Mouse (Mus musculus) limb, embryonic 12.5 days (tissue): Measurements from ENCODE around the gene Rora. TPM values are rescaled to one million over a fixed set of nuclear protein-coding genes. Genes with fewer than 3 reads are reported as not detected.

Experiments
- ATAC-seq: fragments of 200-750 bp; cut with Nextera tagmentation; 2 replicates; pipeline ENCODE4 v1.8.0; 2017; ENCODE audit warnings: low read depth, moderate TSS enrichment; ENCODE audit not compliant: insufficient number of reproducible peaks, insufficient read depth, low FRiP score, low TSS enrichment
- H3K27ac ChIP-seq: fragments of 300-500 bp; sonication (generic); 2 replicates; pipeline ENCODE4 v1.5.1; 2016; ENCODE audit warnings: mild to moderate bottlenecking, moderate library complexity
- H3K27me3 ChIP-seq: fragments of 300-500 bp; sonication (generic); 2 replicates; pipeline ENCODE4 v1.6.1; 2016; ENCODE audit warnings: mild to moderate bottlenecking, moderate library complexity
- H3K36me3 ChIP-seq: fragments of 300-500 bp; sonication (generic); 2 replicates; pipeline ENCODE4 v1.6.1; 2016; ENCODE audit warnings: mild to moderate bottlenecking, moderate library complexity
- H3K4me1 ChIP-seq: fragments of 300-500 bp; sonication (generic); replicated peaks from 2 replicates; pipeline ENCODE4 v1.6.1; 2016
- H3K4me2 ChIP-seq: fragments of 300-500 bp; sonication (generic); 2 replicates; pipeline ENCODE4 v1.6.1; 2016; ENCODE audit warnings: mild to moderate bottlenecking, moderate library complexity
- H3K4me3 ChIP-seq: fragments of 300-500 bp; sonication (generic); replicated peaks from 2 replicates; pipeline ENCODE4 v1.5.1; 2016; ENCODE audit warnings: mild to moderate bottlenecking
- H3K9ac ChIP-seq: fragments of 300-500 bp; sonication (generic); replicated peaks from 2 replicates; pipeline ENCODE4 v1.6.1; 2016; ENCODE audit warnings: mild to moderate bottlenecking, moderate library complexity
- H3K9me3 ChIP-seq: fragments of 300-500 bp; sonication (generic); 2 replicates; pipeline ENCODE4 v1.6.1; 2016; ENCODE audit warnings: mild to moderate bottlenecking, moderate library complexity
- WGBS: fragments of 180-500 bp; shearing (Covaris S2); methylation state at CpG from one replicate; pipeline ENCODE4 v1.1.7; 2016; 5-methylcytosine and 5-hydroxymethylcytosine counted together
- polyA plus RNA-seq: library from polyadenylated mRNA; unstranded; fragments of >200 nt; fragmentation: Nextera tagmentation; extraction: Ambion mirVana; gene quantifications from 2 replicates; pipeline ENCODE4 v1.2.1, GENCODE M21; 2016

Rora gene
- polyA plus RNA-seq, 1 experiment from 2014 or later = 6.0 TPM

DNA sequence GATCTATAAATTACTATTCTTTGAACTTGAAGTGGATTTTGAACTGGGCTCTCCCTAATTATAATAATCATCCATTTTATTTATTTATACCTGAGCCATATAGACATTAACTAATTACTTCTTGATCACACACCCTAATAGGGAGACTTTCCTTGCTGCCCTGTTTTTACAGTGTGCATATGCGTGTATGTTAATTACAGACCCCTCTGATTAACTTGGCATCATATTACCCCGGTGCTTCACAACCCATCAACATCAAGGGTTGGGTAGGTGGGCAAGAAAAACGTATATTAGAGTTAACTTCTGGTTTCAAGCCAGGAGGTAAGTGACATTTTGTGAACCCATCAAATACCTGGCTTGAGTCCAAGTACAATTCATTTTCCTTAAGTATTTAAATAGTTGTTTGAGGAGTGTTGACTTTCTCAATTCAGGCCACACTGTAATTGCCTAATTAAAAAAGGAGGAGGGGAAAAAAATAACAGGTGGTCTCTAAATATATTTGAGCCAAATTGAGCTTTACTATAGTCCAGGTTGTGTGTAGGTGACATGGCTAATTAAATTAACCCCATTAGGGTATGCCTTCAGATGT is 664.0 kb downstream of the Rora start:
- H3K27ac ChIP-seq = no peak overlapping the region
- no peaks in the 10 kb centered on the region for H3K9me3 ChIP-seq
- no peak overlapping the region for H3K9ac ChIP-seq
- no peak overlapping the region for H3K4me3 ChIP-seq
- peaks cover 16% of the 10 kb centered on the region; the same call in 1 of the 2 replicates for H3K27me3 ChIP-seq
- peaks cover 10% of the 10 kb centered on the region for H3K4me1 ChIP-seq
- no peaks in the 10 kb centered on the region for H3K36me3 ChIP-seq
- H3K4me2 ChIP-seq = no peak overlapping the region
- 45% methylated on average over 3 of the region's 3 CpGs for WGBS
- ATAC-seq = no peak

GRCm38 (mm10) chr9:69319434-69319833 is 665.8 kb downstream of the Rora start:
- no peak for ATAC-seq
- Histone ChIP-seq H3K4me2 (no peak overlapping the region), H3K9me3 (no peaks in the 10 kb centered on the region), H3K36me3 (no peaks in the 10 kb centered on the region), H3K27me3 (peaks cover 20% of the 10 kb centered on the region; the same call in 1 of the 2 replicates), H3K4me3 (no peak overlapping the region), H3K9ac (no peak overlapping the region), H3K27ac (no peak overlapping the region), H3K4me1 (peaks cover 10% of the 10 kb centered on the region)
- WGBS = 88% methylated on average over 6 of the region's 6 CpGs

DNA sequence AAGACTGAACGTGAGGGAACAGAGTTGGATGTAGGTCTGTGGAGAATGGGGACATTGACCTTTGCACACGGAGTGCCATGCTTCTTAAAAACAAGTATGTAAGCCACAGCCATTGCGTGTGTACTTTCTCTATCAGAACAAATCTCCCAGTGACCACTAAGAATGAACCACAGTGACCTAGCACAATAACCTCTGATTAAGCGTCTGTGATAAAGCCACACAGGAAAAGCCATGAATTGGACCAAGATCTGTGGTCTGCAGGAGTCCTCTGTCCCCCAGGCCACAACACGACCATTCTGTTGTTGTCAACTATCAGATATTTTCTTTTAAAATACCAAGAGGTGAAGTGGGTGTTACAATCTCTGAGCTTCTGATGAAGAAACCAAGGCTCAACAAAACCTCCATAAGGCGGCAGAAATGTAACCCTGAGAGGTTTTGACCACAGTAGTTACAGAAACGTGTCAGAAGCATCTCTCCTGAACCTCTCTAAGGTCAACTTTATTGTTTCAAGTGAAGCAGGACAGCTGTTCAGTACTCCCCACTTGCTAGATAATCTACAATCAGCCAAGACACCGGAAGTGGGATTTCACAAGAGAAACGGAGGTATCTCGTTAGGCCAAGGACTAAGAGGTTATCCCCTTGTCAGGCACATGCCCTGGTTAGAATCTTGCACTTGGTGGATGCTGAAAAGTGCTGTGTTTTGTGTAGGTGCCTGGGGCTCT is 666.5 kb downstream of the Rora start:
- no peak for ATAC-seq
- WGBS = 71% methylated on average over 10 of the region's 10 CpGs

GRCm38 (mm10) chr9:69320635-69321027 is 667.0 kb downstream of the Rora start:
- Histone ChIP-seq H3K27ac (no peak overlapping the region), H3K4me2 (no peak overlapping the region), H3K4me1 (peaks cover 3% of the 10 kb centered on the region), H3K9me3 (no peaks in the 10 kb centered on the region), H3K4me3 (no peak overlapping the region), H3K27me3 (peaks cover 12% of the 10 kb centered on the region; the same call in 1 of the 2 replicates), H3K9ac (no peak overlapping the region), H3K36me3 (no peaks in the 10 kb centered on the region)
- ATAC-seq = no peak
- WGBS = 51% methylated on average over 3 of the region's 3 CpGs

More for the DNA sequence above, 666.5 kb downstream of the Rora start:
- Histone ChIP-seq H3K4me3 (no peak overlapping the region), H3K27ac (no peak overlapping the region), H3K4me1 (peaks cover 9% of the 10 kb centered on the region), H3K4me2 (no peak overlapping the region), H3K9ac (no peak overlapping the region), H3K9me3 (no peaks in the 10 kb centered on the region), H3K36me3 (no peaks in the 10 kb centered on the region), H3K27me3 (peaks cover 14% of the 10 kb centered on the region; the same call in 1 of the 2 replicates)

GRCm38 (mm10) chr9:69321956-69322355 is 668.4 kb downstream of the Rora start:
- 95% methylated on average over 1 of the region's 1 CpGs for WGBS
- Histone ChIP-seq H3K4me3 (no peak overlapping the region), H3K4me2 (no peak overlapping the region), H3K9me3 (no peaks in the 10 kb centered on the region), H3K36me3 (no peaks in the 10 kb centered on the region), H3K27me3 (peaks cover 12% of the 10 kb centered on the region; the same call in 1 of the 2 replicates), H3K9ac (no peak overlapping the region), H3K27ac (no peak overlapping the region), H3K4me1 (no peaks in the 10 kb centered on the region; the same call in 1 of the 2 replicates)
- ATAC-seq = no peak

DNA sequence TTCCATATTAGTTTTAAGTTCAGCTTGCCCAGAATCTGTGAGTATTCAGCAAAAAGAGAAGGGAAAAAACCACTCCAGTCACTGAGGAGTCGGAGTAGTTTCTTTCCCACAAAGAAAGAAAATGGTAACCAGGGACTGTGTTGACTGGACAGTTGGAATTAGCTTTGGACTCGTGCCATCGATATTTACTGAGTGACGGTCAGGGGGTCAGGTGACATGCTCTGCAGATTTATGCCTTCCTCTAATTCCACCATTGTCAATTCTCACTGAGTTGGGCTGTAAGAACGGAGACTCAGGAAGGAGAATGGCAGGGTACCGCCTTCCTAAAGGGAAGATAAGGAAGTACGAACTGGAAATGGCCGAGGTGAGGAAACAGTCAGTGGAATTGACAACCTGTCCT is 670.2 kb downstream of the Rora start:
- Histone ChIP-seq H3K9me3 (no peaks in the 10 kb centered on the region), H3K4me2 (no peak overlapping the region), H3K4me3 (no peak overlapping the region), H3K4me1 (no peaks in the 10 kb centered on the region), H3K36me3 (no peaks in the 10 kb centered on the region), H3K9ac (no peak overlapping the region), H3K27ac (no peak overlapping the region), H3K27me3 (peaks cover 20% of the 10 kb centered on the region; the same call in 1 of the 2 replicates)
- 77% methylated on average over 8 of the region's 8 CpGs for WGBS
- no peak for ATAC-seq

DNA sequence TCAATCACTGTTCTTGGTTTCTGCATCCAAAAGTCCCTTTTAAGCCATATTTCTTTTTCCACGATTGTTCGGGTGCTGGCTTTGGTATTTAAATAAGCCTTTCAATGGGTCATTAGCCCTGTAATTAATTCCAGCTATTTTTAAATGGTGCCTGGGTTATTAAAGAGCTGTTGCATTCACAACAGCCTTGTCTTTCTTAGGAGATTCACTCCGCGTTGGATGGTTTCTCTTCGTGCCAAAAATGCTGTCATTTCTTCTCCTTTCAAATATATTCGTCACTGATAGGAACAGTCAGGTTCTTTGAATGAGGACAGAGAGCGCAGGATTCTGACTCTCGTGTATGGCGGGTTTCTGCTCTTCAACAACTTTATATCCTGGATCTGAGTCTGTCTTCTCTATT is 673.5 kb downstream of the Rora start:
- Histone ChIP-seq H3K4me1 (no peaks in the 10 kb centered on the region), H3K36me3 (no peaks in the 10 kb centered on the region), H3K27ac (no peak overlapping the region), H3K4me2 (no peak overlapping the region), H3K9ac (no peak overlapping the region), H3K9me3 (peaks cover 5% of the 10 kb centered on the region; the same call in 1 of the 2 replicates), H3K4me3 (no peak overlapping the region), H3K27me3 (peaks cover 36% of the 10 kb centered on the region)
- WGBS = 72% methylated on average over 9 of the region's 9 CpGs
- no peak for ATAC-seq

DNA sequence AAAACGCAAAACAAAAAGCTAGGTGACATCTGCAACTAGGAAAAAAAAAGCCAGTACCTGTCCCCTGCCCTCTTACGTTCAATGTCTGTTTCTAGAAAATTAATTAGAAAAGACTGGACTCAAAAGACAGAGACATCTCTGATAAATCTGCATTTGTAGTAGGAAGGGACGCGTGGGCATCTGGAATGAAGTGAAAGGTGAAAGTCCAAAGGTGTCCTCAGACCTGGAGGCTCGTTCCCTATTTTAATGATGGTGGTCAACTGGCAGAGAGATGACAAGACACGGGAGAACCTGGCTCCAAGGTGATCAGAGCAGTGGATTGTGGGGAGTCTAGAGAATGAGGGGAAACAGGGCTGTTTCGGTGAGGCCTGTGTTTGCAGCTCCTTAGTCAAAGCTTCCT is 674.0 kb downstream of the Rora start:
- Histone ChIP-seq H3K9me3 (peaks cover 5% of the 10 kb centered on the region; the same call in 1 of the 2 replicates), H3K4me3 (no peak overlapping the region), H3K4me1 (no peaks in the 10 kb centered on the region), H3K9ac (no peak overlapping the region), H3K36me3 (no peaks in the 10 kb centered on the region), H3K4me2 (no peak overlapping the region), H3K27me3 (peaks cover 41% of the 10 kb centered on the region), H3K27ac (no peak overlapping the region)
- no peak for ATAC-seq
- 76% methylated on average over 7 of the region's 7 CpGs for WGBS

GRCm38 (mm10) chr9:69331790-69332189 is 678.2 kb downstream of the Rora start:
- H3K36me3 ChIP-seq = no peaks in the 10 kb centered on the region
- peaks cover 5% of the 10 kb centered on the region; the same call in 1 of the 2 replicates for H3K9me3 ChIP-seq
- peaks cover 55% of the 10 kb centered on the region for H3K27me3 ChIP-seq
- H3K4me1 ChIP-seq = peaks cover 20% of the 10 kb centered on the region
- H3K27ac ChIP-seq = no peak overlapping the region
- 85% methylated on average over 3 of the region's 3 CpGs for WGBS
- no peak for ATAC-seq
- H3K4me2 ChIP-seq = no peak overlapping the region
- H3K9ac ChIP-seq = no peak overlapping the region
- no peak overlapping the region for H3K4me3 ChIP-seq

DNA sequence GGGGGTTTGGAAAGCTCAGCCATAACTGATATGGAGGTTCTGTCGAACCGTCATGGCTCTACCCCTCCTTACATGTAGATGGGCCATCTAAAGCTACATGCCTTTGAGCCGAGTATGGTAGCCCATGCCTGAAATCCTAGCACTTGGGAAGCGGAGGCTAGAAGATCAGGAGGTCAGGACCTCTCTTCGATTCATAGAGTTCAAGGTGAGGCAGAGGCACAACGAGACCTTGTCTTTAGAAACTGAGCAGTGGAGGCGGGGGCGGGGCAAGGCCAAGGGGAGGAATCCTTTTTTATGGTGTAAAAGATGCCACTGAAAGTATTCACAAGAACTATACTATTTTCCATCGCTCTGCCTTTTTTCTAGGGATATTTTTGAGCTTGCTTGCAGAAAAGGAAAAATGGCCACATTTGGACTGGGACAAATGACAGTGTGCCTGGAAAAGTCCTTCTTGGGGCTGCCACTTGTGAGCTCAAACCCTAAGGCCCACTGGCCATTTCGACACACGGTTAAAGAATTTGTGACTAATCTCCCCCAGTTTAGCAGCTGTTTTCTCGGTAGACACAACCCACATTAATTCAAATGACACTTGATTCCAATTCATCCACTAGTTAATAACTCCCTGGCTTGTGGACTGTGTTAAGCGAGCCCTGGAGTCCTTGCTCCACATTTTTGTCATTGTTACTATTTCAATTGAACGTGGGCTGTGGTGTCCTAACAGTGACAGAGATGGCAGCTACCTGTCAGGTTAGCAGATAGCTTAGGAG is 679.4 kb downstream of the Rora start:
- Histone ChIP-seq H3K4me2 (no peak overlapping the region), H3K27me3 (peaks cover 65% of the 10 kb centered on the region), H3K36me3 (no peaks in the 10 kb centered on the region), H3K9ac (no peak overlapping the region), H3K9me3 (peaks cover 5% of the 10 kb centered on the region; the same call in 1 of the 2 replicates), H3K27ac (no peak overlapping the region), H3K4me3 (no peak overlapping the region), H3K4me1 (peaks cover 24% of the 10 kb centered on the region)
- ATAC-seq = no peak
- 80% methylated on average over 14 of the region's 14 CpGs for WGBS

- 81% methylated on average over 4 of the region's 4 CpGs for WGBS
- H3K9ac ChIP-seq = no peak overlapping the region
Measured at GRCm38 (mm10) chr9:69333654-69334053, 680.1 kb downstream of the Rora start.

More at GRCm38 (mm10) chr9:69333654-69334053, 680.1 kb downstream of the Rora start:
- Histone ChIP-seq H3K27ac (no peak overlapping the region), H3K36me3 (no peaks in the 10 kb centered on the region), H3K4me1 (peaks cover 24% of the 10 kb centered on the region), H3K4me2 (no peak overlapping the region), H3K4me3 (no peak overlapping the region), H3K27me3 (peaks cover 61% of the 10 kb centered on the region), H3K9me3 (peaks cover 5% of the 10 kb centered on the region; the same call in 1 of the 2 replicates)
- no peak for ATAC-seq
